Mouse (Mus musculus) midbrain, embryonic 11.5 days (tissue): Measurements from ENCODE around the gene Tmem72. TPM values are rescaled to one million over a fixed set of nuclear protein-coding genes. Genes with fewer than 3 reads are reported as not detected.

ENCODE experiments used
- ATAC-seq: fragments of 200-750 bp; cut with Nextera tagmentation; 2 replicates; pipeline ENCODE4 v1.8.0; 2017; ENCODE audit warnings: moderate TSS enrichment, moderate library complexity; ENCODE audit not compliant: low FRiP score
- DNase-seq: peaks from one replicate; pipeline ENCODE4 v3.0.0; 2015; ENCODE audit warnings: low spot score; ENCODE audit errors: missing footprints
- H3K27ac ChIP-seq: fragments of 300-500 bp; sonication (generic); 2 replicates; pipeline ENCODE4 v1.5.1; 2014; ENCODE audit warnings: low read depth, low read length
- H3K27me3 ChIP-seq: fragments of 300-500 bp; sonication (generic); 2 replicates; pipeline ENCODE4 v1.6.1; 2014; ENCODE audit warnings: mild to moderate bottlenecking, low read length, moderate library complexity, mixed read lengths; ENCODE audit not compliant: control insufficient read depth, insufficient read depth
- H3K36me3 ChIP-seq: fragments of 300-500 bp; sonication (generic); 2 replicates; pipeline ENCODE4 v1.6.1; 2014; ENCODE audit warnings: mild to moderate bottlenecking, low read length, moderate library complexity, mixed read lengths; ENCODE audit not compliant: control insufficient read depth, insufficient read depth
- H3K4me1 ChIP-seq: fragments of 300-500 bp; sonication (generic); 2 replicates; pipeline ENCODE4 v1.6.1; 2014; ENCODE audit warnings: low read length; ENCODE audit not compliant: control insufficient read depth, insufficient read depth
- H3K4me2 ChIP-seq: fragments of 300-500 bp; sonication (generic); 2 replicates; pipeline ENCODE4 v1.6.1; 2014; ENCODE audit warnings: mild to moderate bottlenecking, moderate library complexity
- H3K4me3 ChIP-seq: fragments of 300-500 bp; sonication (generic); 2 replicates; pipeline ENCODE4 v1.5.1; 2014; ENCODE audit warnings: low read depth, low read length
- H3K9ac ChIP-seq: fragments of 300-500 bp; sonication (generic); 2 replicates; pipeline ENCODE4 v1.6.1; 2014; ENCODE audit warnings: low read length
- H3K9me3 ChIP-seq: fragments of 300-500 bp; sonication (generic); 2 replicates; pipeline ENCODE4 v1.6.1; 2016; ENCODE audit warnings: low read length; ENCODE audit not compliant: control insufficient read depth
- WGBS: fragments of 180-500 bp; shearing (Covaris S2); extraction: QIAGEN DNeasy Blood & Tissue Kit; methylation state at CpG from one replicate; pipeline ENCODE4 v1.1.7; 2014; 5-methylcytosine and 5-hydroxymethylcytosine counted together
- polyA plus RNA-seq: library from polyadenylated mRNA; unstranded; fragments of >200 nt; fragmentation: Nextera tagmentation; extraction: Ambion mirVana; gene quantifications from 2 replicates; pipeline ENCODE4 v1.2.1, GENCODE M21; 2014

Tmem72 gene
- polyA plus RNA-seq, 1 experiment from 2014 or later, result 0.08 TPM

GRCm38 (mm10) chr6:116666085-116666750 is 50.5 kb downstream of the Tmem72 start:
- WGBS, result 74% methylated on average over 12 of the region's 12 CpGs
- Histone ChIP-seq H3K4me2 (no peak overlapping the region), H3K27me3 (no peaks in the 10 kb centered on the region), H3K27ac (peak overlapping the region; percentile 51; the same call in 1 of the 2 replicates), H3K4me3 (no peak overlapping the region), H3K9ac (no peak overlapping the region), H3K4me1 (peaks cover 33% of the 10 kb centered on the region), H3K9me3 (no peaks in the 10 kb centered on the region), H3K36me3 (no peaks in the 10 kb centered on the region)
- ATAC-seq (no peak), DNase-seq (peak; percentile 80)

GRCm38 (mm10) chr6:116664830-116665229 is 51.9 kb downstream of the Tmem72 start:
- no peak overlapping the region for H3K9ac ChIP-seq
- no peaks in the 10 kb centered on the region for H3K27me3 ChIP-seq
- H3K36me3 ChIP-seq, result no peaks in the 10 kb centered on the region
- no peak overlapping the region for H3K27ac ChIP-seq
- no peak for ATAC-seq
- DNase-seq, result peak; percentile 66
- no peak overlapping the region for H3K4me3 ChIP-seq
- peaks cover 20% of the 10 kb centered on the region for H3K4me1 ChIP-seq
- WGBS, result 76% methylated on average over 3 of the region's 3 CpGs
- H3K4me2 ChIP-seq, result no peak overlapping the region
- H3K9me3 ChIP-seq, result no peaks in the 10 kb centered on the region

GRCm38 (mm10) chr6:116664031-116664430 is 52.7 kb downstream of the Tmem72 start:
- DNase-seq (no peak), ATAC-seq (no peak)
- no peak overlapping the region for H3K9ac ChIP-seq
- WGBS, result 79% methylated on average over 6 of the region's 6 CpGs
- no peaks in the 10 kb centered on the region for H3K9me3 ChIP-seq
- no peak overlapping the region for H3K4me2 ChIP-seq
- no peaks in the 10 kb centered on the region for H3K27me3 ChIP-seq
- H3K27ac ChIP-seq, result no peak overlapping the region
- H3K36me3 ChIP-seq, result no peaks in the 10 kb centered on the region
- H3K4me3 ChIP-seq, result no peak overlapping the region
- H3K4me1 ChIP-seq, result peaks cover 17% of the 10 kb centered on the region

- 93% methylated on average over 2 of the region's 2 CpGs for WGBS
- no peak overlapping the region for H3K4me2 ChIP-seq
- H3K4me1 ChIP-seq, result peaks cover 15% of the 10 kb centered on the region
- H3K27me3 ChIP-seq, result no peaks in the 10 kb centered on the region
- no peak overlapping the region for H3K4me3 ChIP-seq
- DNase-seq (no peak), ATAC-seq (no peak)
- H3K9me3 ChIP-seq, result no peaks in the 10 kb centered on the region
- H3K9ac ChIP-seq, result no peak overlapping the region
- H3K27ac ChIP-seq, result no peak overlapping the region
- H3K36me3 ChIP-seq, result no peaks in the 10 kb centered on the region
These were observed 53.3 kb downstream of the Tmem72 start for GRCm38 (mm10) chr6:116663364-116663763.

- peak; percentile 97 for DNase-seq
These were observed 62.8 kb downstream of the Tmem72 start for GRCm38 (mm10) chr6:116653684-116654454.

GRCm38 (mm10) chr6:116653191-116653590 is 63.5 kb downstream of the Tmem72 start:
- no peaks in the 10 kb centered on the region for H3K27me3 ChIP-seq
- no peak for ATAC-seq
- no peaks in the 10 kb centered on the region for H3K36me3 ChIP-seq
- H3K9ac ChIP-seq, result no peak overlapping the region
- H3K27ac ChIP-seq, result no peak overlapping the region
- H3K9me3 ChIP-seq, result no peaks in the 10 kb centered on the region
- DNase-seq, result no peak
- no peaks in the 10 kb centered on the region for H3K4me1 ChIP-seq
- 73% methylated on average over 3 of the region's 3 CpGs for WGBS
- no peak overlapping the region for H3K4me3 ChIP-seq
- no peak overlapping the region for H3K4me2 ChIP-seq

More at GRCm38 (mm10) chr6:116653684-116654454, 62.8 kb downstream of the Tmem72 start:
- no peak overlapping the region for H3K9ac ChIP-seq
- H3K4me1 ChIP-seq, result no peaks in the 10 kb centered on the region
- no peaks in the 10 kb centered on the region for H3K36me3 ChIP-seq
- H3K27ac ChIP-seq, result no peak overlapping the region
- peak; percentile 80 for ATAC-seq
- no peaks in the 10 kb centered on the region for H3K9me3 ChIP-seq
- no peaks in the 10 kb centered on the region for H3K27me3 ChIP-seq
- H3K4me2 ChIP-seq, result no peak overlapping the region
- 68% methylated on average over 9 of the region's 9 CpGs for WGBS
- H3K4me3 ChIP-seq, result no peak overlapping the region

- H3K4me2 ChIP-seq, result no peak overlapping the region
- H3K4me1 ChIP-seq, result no peaks in the 10 kb centered on the region
- no peak overlapping the region for H3K4me3 ChIP-seq
- no peak overlapping the region for H3K27ac ChIP-seq
- WGBS, result 82% methylated on average over 20 of the region's 20 CpGs
- no peak overlapping the region for H3K9ac ChIP-seq
- DNase-seq (peak; percentile 81), ATAC-seq (no peak)
- no peaks in the 10 kb centered on the region for H3K9me3 ChIP-seq
- H3K36me3 ChIP-seq, result no peaks in the 10 kb centered on the region
- H3K27me3 ChIP-seq, result no peaks in the 10 kb centered on the region
These were observed 65.1 kb downstream of the Tmem72 start for GRCm38 (mm10) chr6:116651437-116652118.

- H3K4me1 ChIP-seq, result no peaks in the 10 kb centered on the region
- H3K36me3 ChIP-seq, result no peaks in the 10 kb centered on the region
- WGBS, result 85% methylated on average over 6 of the region's 6 CpGs
- H3K9me3 ChIP-seq, result no peaks in the 10 kb centered on the region
- DNase-seq (peak; percentile 49), ATAC-seq (no peak)
- H3K4me3 ChIP-seq, result no peak within 1 kb of the TSS
- H3K27me3 ChIP-seq, result no peaks in the 10 kb centered on the region
- H3K9ac ChIP-seq, result no peak within 1 kb of the TSS
- H3K4me2 ChIP-seq, result no peak within 1 kb of the TSS
- no peak within 1 kb of the TSS for H3K27ac ChIP-seq
These were observed 66.3 kb downstream of the Tmem72 start, which contains the start of gene Depp1 for GRCm38 (mm10) chr6:116650406-116650805. Depp1 (plus strand) TSS chr6:116650609.

- Histone ChIP-seq H3K27ac (no peak overlapping the region), H3K27me3 (no peaks in the 10 kb centered on the region), H3K4me1 (no peaks in the 10 kb centered on the region), H3K4me3 (no peak overlapping the region), H3K36me3 (no peaks in the 10 kb centered on the region), H3K4me2 (no peak overlapping the region), H3K9me3 (no peaks in the 10 kb centered on the region), H3K9ac (no peak overlapping the region)
- peak; percentile 33 for DNase-seq
- ATAC-seq, result no peak
- WGBS, result 94% methylated on average over 7 of the region's 7 CpGs
These were observed 66.9 kb downstream of the Tmem72 start for GRCm38 (mm10) chr6:116649811-116650210.
